ENCODE assay signal across 8 mouse cellular contexts in genomic region chr17:45523263-45523662, GRCm38 (mm10). TPM values are rescaled to one million over a fixed set of nuclear protein-coding genes. Genes with fewer than 3 reads are reported as not detected.
DNase-seq lines count a peak whose midpoint lies in the region; ATAC-seq lines count a peak whose summit lies in the region.

TSS of gene Tcte1 (plus strand) at chr17:45523434.

- peak within 1 kb of the TSS; percentile 53; the same call in 1 of the 2 replicates for H3K9ac ChIP-seq in kidney, embryonic 15.5 days
- no peak within 1 kb of the TSS for H3K9ac ChIP-seq in liver, embryonic 11.5 days (ENCODE audit: low read depth, low read length)
- peak within 1 kb of the TSS; percentile 44; the same call in 1 of the 2 replicates for H3K9ac ChIP-seq in neural tube, embryonic 14.5 days (replicated peaks; ENCODE audit: low read depth, low read length)

- DNase-seq in kidney, postnatal 25 days: no peak
- peak; percentile 76 for DNase-seq in forebrain, embryonic 10.5 days (ENCODE audit: extremely low spot score, low spot score)
- DNase-seq in liver, embryonic 11.5 days (ENCODE audit: low spot score): peak; percentile 64
- no peak for DNase-seq in ovary, postnatal 10 days (ENCODE audit: low spot score)
- no peak for DNase-seq in cerebellum, adult 8-10 months
- no peak for DNase-seq in B cell, adult 2 months

- H3K27ac ChIP-seq in kidney, embryonic 15.5 days: no peak within 1 kb of the TSS
- H3K27ac ChIP-seq in forebrain, embryonic 10.5 days: peak within 1 kb of the TSS; percentile 79
- no peak within 1 kb of the TSS for H3K27ac ChIP-seq in liver, embryonic 11.5 days (ENCODE audit: low read depth, low read length)
- H3K27ac ChIP-seq in neural tube, embryonic 14.5 days (ENCODE audit: low read depth, low read length): no peak within 1 kb of the TSS

- H3K4me2 ChIP-seq in kidney, embryonic 15.5 days: peak within 1 kb of the TSS; percentile 80
- peak within 1 kb of the TSS; percentile 61 for H3K4me2 ChIP-seq in liver, embryonic 11.5 days
- H3K4me2 ChIP-seq in neural tube, embryonic 14.5 days (ENCODE audit: low read depth, low read length): peak within 1 kb of the TSS; percentile 72

- H3K36me3 ChIP-seq in kidney, embryonic 15.5 days: peaks cover 23% of the 10 kb centered on the region
- H3K36me3 ChIP-seq in forebrain, embryonic 10.5 days (replicated peaks): peaks cover 27% of the 10 kb centered on the region
- 0 out of 2 replicates have a peak, but pooled peaks cover 6% of the 10 kb centered on the region for H3K36me3 ChIP-seq in liver, embryonic 11.5 days (ENCODE audit: control insufficient read depth, insufficient read depth, low read length)
- H3K36me3 ChIP-seq in neural tube, embryonic 14.5 days (ENCODE audit: control insufficient read depth, insufficient read depth, low read length): 0 out of 2 replicates have a peak, but pooled peaks cover under 1% of the 10 kb centered on the region

- peaks cover 44% of the 10 kb centered on the region for H3K27me3 ChIP-seq in kidney, embryonic 15.5 days
- H3K27me3 ChIP-seq in forebrain, embryonic 10.5 days (ENCODE audit: poor library complexity, severe bottlenecking): peaks cover 51% of the 10 kb centered on the region
- H3K27me3 ChIP-seq in liver, embryonic 11.5 days (replicated peaks; ENCODE audit: control insufficient read depth, insufficient read depth, low read length): peaks cover 20% of the 10 kb centered on the region
- H3K27me3 ChIP-seq in neural tube, embryonic 14.5 days (ENCODE audit: control insufficient read depth, insufficient read depth, low read length): no peaks in the 10 kb centered on the region

- H3K4me1 ChIP-seq in kidney, embryonic 15.5 days: peaks cover 15% of the 10 kb centered on the region
- peaks cover 26% of the 10 kb centered on the region for H3K4me1 ChIP-seq in forebrain, embryonic 10.5 days
- H3K4me1 ChIP-seq in liver, embryonic 11.5 days (replicated peaks; ENCODE audit: control insufficient read depth, insufficient read depth, low read length): peaks cover 8% of the 10 kb centered on the region
- H3K4me1 ChIP-seq in neural tube, embryonic 14.5 days (ENCODE audit: control insufficient read depth, insufficient read depth, low read length): no peaks in the 10 kb centered on the region

- no peaks in the 10 kb centered on the region for H3K9me3 ChIP-seq in kidney, embryonic 15.5 days (replicated peaks)
- no peaks in the 10 kb centered on the region for H3K9me3 ChIP-seq in forebrain, embryonic 10.5 days
- no peaks in the 10 kb centered on the region for H3K9me3 ChIP-seq in liver, embryonic 11.5 days (ENCODE audit: control insufficient read depth, low read length)
- H3K9me3 ChIP-seq in neural tube, embryonic 14.5 days (ENCODE audit: control insufficient read depth, low read length): no peaks in the 10 kb centered on the region

- under 1% methylated on average over 21 of the region's 21 CpGs for whole genome bisulfite sequencing in kidney, embryonic 15.5 days
- WGBS in forebrain, embryonic 10.5 days: under 1% methylated on average over 21 of the region's 21 CpGs
- 2% methylated on average over 21 of the region's 21 CpGs for WGBS in liver, embryonic 11.5 days
- WGBS in neural tube, embryonic 14.5 days: 1% methylated on average over 21 of the region's 21 CpGs

- H3K4me3 ChIP-seq in kidney, embryonic 15.5 days (replicated peaks): peak within 1 kb of the TSS; percentile 43
- H3K4me3 ChIP-seq in forebrain, embryonic 10.5 days: peak within 1 kb of the TSS; percentile 57
- H3K4me3 ChIP-seq in liver, embryonic 11.5 days (ENCODE audit: low read depth, low read length): peak within 1 kb of the TSS; percentile 36
- peak within 1 kb of the TSS; percentile 29 for H3K4me3 ChIP-seq in neural tube, embryonic 14.5 days (ENCODE audit: low read depth, low read length)

- ATAC-seq in kidney, embryonic 15.5 days (replicated peaks; ENCODE audit: low FRiP score): peak; percentile 66; the same call in 1 of the 2 replicates
- ATAC-seq in liver, embryonic 11.5 days (replicated peaks; ENCODE audit: low FRiP score): peak; percentile 58; the same call in 1 of the 2 replicates
- peak; percentile 80; the same call in 1 of the 2 replicates for ATAC-seq in neural tube, embryonic 14.5 days (ENCODE audit: low read depth)

RNA-seq across cellular contexts. Expression of gene Tcte1, which starts in this region (rescaled TPM):
- 0.14 and 0.22 TPM in 2 replicates for polyA plus RNA-seq in kidney, embryonic 15.5 days (2015; fragmentation: Nextera tagmentation; extraction: Ambion mirVana)
- polyA plus RNA-seq in forebrain, embryonic 10.5 days (2016; fragmentation: Nextera tagmentation; extraction: Ambion mirVana): 1.1 and 1.3 TPM in 2 replicates
- 0.14 and 0.23 TPM in 2 replicates for polyA plus RNA-seq in liver, embryonic 11.5 days (2014; fragmentation: Nextera tagmentation; extraction: Ambion mirVana)
- polyA plus RNA-seq in neural tube, embryonic 14.5 days (2014; fragmentation: Nextera tagmentation; extraction: Ambion mirVana): 3.2 and 4.2 TPM in 2 replicates

Comparison
In these comparisons a context has a peak if more than half of its experiments do, and no peak if none do; other contexts are left out.
1. Peak in ATAC-seq, H3K4me3 ChIP-seq, H3K9ac ChIP-seq and H3K4me2 ChIP-seq in kidney, embryonic 15.5 days; RNA of the gene not detected or under 1 TPM.
2. Peak in DNase-seq, ATAC-seq, H3K4me3 ChIP-seq and H3K4me2 ChIP-seq in liver, embryonic 11.5 days; RNA of the gene not detected or under 1 TPM.